Mouse (Mus musculus) stomach, embryonic 15.5 days (tissue): ENCODE results near the gene Gprin2. TPM values are rescaled to one million over a fixed set of nuclear protein-coding genes. Genes with fewer than 3 reads are reported as not detected.

Source experiments
- ATAC-seq: fragments of 200-750 bp; cut with Nextera tagmentation; 2 replicates; pipeline ENCODE4 v1.8.0; 2017; ENCODE audit warnings: low read depth, moderate number of reproducible peaks, moderate TSS enrichment; ENCODE audit not compliant: insufficient read depth, low FRiP score
- H3K27ac ChIP-seq: fragments of 300-500 bp; sonication (generic); 2 replicates; pipeline ENCODE4 v1.5.1; 2015; ENCODE audit warnings: mild to moderate bottlenecking, inconsistent platforms
- H3K27me3 ChIP-seq: fragments of 300-500 bp; sonication (generic); replicated peaks from 2 replicates; pipeline ENCODE4 v1.6.1; 2015; ENCODE audit warnings: inconsistent platforms
- H3K36me3 ChIP-seq: fragments of 300-500 bp; sonication (generic); 2 replicates; pipeline ENCODE4 v1.6.1; 2015; ENCODE audit warnings: inconsistent platforms
- H3K4me1 ChIP-seq: fragments of 300-500 bp; sonication (generic); 2 replicates; pipeline ENCODE4 v1.6.1; 2015; ENCODE audit warnings: inconsistent platforms
- H3K4me2 ChIP-seq: fragments of 300-500 bp; sonication (generic); 2 replicates; pipeline ENCODE4 v1.6.1; 2015; ENCODE audit warnings: mild to moderate bottlenecking, inconsistent platforms
- H3K4me3 ChIP-seq: fragments of 300-500 bp; sonication (generic); replicated peaks from 2 replicates; pipeline ENCODE4 v1.5.1; 2015; ENCODE audit warnings: inconsistent platforms
- H3K9ac ChIP-seq: fragments of 300-500 bp; sonication (generic); 2 replicates; pipeline ENCODE4 v1.6.1; 2015; ENCODE audit warnings: inconsistent platforms
- H3K9me3 ChIP-seq: fragments of 300-500 bp; sonication (generic); 2 replicates; pipeline ENCODE4 v1.6.1; 2016; ENCODE audit warnings: inconsistent platforms
- WGBS: fragments of 180-500 bp; shearing (Covaris S2); methylation state at CpG from one replicate; pipeline ENCODE4 v1.1.7; 2015; 5-methylcytosine and 5-hydroxymethylcytosine counted together
- polyA plus RNA-seq: library from polyadenylated mRNA; unstranded; fragments of >200 nt; fragmentation: Nextera tagmentation; extraction: Ambion mirVana; gene quantifications from 2 replicates; pipeline ENCODE4 v1.2.1, GENCODE M21; 2015

Gprin2 gene
- 0.40 and 0.60 TPM in 2 replicates for polyA plus RNA-seq

DNA sequence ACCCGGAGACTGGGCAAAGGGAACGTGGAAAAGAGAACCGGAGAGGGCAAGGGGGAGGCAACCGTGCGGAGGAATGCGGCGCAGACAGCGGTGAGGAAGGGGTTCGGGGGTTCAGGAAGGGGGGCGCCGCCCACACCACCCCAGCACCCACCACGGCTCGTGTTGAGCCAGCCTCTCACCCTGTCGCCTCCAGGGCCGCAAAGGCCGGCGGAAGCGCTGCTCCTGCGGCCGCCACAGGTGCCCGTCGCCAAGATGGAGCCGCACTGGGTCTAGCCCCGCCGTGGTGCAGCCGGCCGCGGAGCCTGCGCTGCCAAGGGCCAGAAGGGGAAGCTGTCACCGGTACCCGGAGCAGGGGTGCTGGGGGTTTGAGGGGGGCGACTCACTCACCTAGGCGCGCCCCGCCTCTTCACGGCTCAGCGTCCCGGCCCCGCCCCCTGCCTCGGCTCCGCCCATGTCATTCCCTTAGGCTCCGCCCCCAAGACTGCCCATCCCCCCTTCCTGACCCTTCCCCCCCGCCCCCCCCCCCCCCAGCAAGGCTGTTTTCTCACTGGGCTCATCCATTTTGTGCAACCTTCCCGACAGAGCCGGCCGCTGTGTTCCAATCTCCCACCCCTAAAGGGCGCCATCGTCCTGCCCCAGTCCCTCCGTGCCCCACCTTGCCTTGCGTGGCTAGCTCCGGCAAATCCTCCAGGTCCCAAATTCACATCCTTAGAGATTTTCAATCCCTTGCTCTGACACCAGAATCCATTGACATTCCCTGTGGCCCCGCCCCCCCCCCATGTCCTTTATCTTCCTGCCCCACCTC, at the start of gene Gprin2:
Gene Gprin2 (minus strand): TSS at position 423 of the 805 bp plus-strand sequence.
- H3K36me3 ChIP-seq, result no peaks in the 10 kb centered on the region
- 6% methylated on average over 38 of the region's 52 CpGs for WGBS
- 0 out of 2 replicates have a peak, but pooled peaks cover 4% of the 10 kb centered on the region for H3K4me1 ChIP-seq
- H3K4me3 ChIP-seq, result peak within 1 kb of the TSS; percentile 55
- H3K27me3 ChIP-seq, result 0 out of 2 replicates have a peak, but pooled peaks cover 3% of the 10 kb centered on the region
- peak within 1 kb of the TSS; percentile 95 for H3K4me2 ChIP-seq
- no peak within 1 kb of the TSS for H3K27ac ChIP-seq
- ATAC-seq, result peak; percentile 41
- peak within 1 kb of the TSS; percentile 16; the same call in 1 of the 2 replicates for H3K9ac ChIP-seq
- no peaks in the 10 kb centered on the region for H3K9me3 ChIP-seq

DNA sequence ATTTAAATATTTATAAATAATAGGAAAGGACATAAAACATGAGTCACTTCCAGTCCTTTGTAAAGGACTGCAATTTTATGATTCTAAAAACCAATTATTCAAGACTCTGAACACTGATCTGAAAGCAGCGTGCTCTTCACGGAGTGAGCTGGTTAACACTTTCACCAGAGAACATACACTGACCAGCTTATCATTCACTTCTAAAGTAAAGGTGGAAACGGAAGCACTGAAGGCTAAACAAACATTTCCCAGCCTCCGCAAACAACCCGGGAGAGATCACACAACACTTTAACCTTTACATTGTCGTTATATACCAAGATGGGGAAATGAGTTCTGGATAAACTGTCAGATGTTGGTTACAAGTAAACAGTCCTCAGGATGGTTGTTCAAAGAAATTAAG, 39.2 kb upstream of the Gprin2 start:
- no peak overlapping the region for H3K9ac ChIP-seq
- H3K36me3 ChIP-seq, result no peaks in the 10 kb centered on the region
- no peak overlapping the region for H3K4me2 ChIP-seq
- H3K4me1 ChIP-seq, result no peaks in the 10 kb centered on the region
- no peaks in the 10 kb centered on the region for H3K27me3 ChIP-seq
- no peak overlapping the region for H3K4me3 ChIP-seq
- ATAC-seq, result no peak; the same call in 1 of the 2 replicates
- WGBS, result 45% methylated on average over 6 of the region's 6 CpGs
- H3K27ac ChIP-seq, result no peak overlapping the region
- H3K9me3 ChIP-seq, result no peaks in the 10 kb centered on the region

DNA sequence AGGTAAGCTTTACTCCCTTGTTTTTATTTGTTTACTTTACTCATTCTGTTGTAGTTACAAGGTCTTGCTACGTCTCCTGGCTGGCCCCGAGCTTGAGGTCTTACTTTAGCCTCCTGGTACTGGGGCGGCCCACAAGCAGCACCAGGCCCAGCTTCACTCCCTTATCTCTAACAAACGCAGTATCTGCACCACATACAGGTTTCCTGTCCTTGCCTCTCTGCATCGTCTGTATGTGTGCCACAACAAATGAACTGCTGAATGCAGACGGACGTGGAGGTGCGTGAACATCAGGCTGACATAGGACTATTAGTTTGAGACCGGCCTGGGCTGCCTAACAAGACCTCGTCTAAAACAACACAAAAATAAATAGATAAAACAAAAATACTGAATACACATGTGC, 38.8 kb upstream of the Gprin2 start:
- Histone ChIP-seq H3K27me3 (no peaks in the 10 kb centered on the region), H3K36me3 (no peaks in the 10 kb centered on the region), H3K4me2 (no peak overlapping the region), H3K4me3 (no peak overlapping the region), H3K9ac (no peak overlapping the region), H3K27ac (no peak overlapping the region), H3K4me1 (no peaks in the 10 kb centered on the region), H3K9me3 (no peaks in the 10 kb centered on the region)
- WGBS, result 61% methylated on average over 10 of the region's 10 CpGs
- no peak for ATAC-seq

DNA sequence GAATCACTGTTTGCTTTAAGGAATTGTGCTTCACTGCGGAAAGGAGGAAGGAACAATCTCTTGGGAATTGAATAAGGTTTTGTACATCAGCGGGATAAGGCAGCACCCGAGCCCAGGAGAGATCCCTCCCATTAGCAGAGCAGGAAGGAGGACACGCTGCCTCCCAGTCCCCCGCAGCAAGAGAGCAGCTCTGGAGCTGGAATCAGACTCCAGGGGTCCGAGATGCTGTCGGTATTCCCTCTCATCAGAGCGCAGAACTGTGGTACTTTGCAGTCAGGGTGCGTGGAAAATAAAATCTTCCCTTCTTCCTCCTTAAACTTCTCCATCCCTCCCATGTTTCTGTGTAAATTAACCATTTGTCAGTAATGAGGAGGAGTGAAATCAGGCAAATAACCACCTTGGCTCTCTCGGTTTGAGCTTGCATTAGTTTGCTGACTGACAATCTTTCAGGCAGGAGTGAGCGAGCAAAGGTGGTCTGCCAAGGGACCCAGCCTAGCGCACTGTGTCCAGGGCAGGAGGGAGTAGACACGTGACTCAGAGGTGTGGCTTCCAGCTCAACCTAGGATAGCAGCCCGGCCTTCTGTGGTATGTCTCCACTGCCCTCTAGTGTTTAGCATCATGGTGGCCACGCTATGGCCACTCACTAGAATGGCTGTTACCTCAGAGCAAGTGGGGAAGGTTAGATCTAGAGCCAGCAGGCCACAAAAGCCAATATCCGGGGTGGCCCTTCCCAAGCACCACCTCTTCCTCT, 33.4 kb upstream of the Gprin2 start:
- H3K4me3 ChIP-seq, result peak overlapping the region; percentile 39
- H3K4me2 ChIP-seq, result peak overlapping the region; percentile 69
- ATAC-seq, result peak; percentile 98
- H3K9ac ChIP-seq, result no peak overlapping the region
- no peaks in the 10 kb centered on the region for H3K36me3 ChIP-seq
- no peaks in the 10 kb centered on the region for H3K9me3 ChIP-seq
- H3K27me3 ChIP-seq, result no peaks in the 10 kb centered on the region
- peaks cover 5% of the 10 kb centered on the region for H3K4me1 ChIP-seq
- WGBS, result 5% methylated on average over 16 of the region's 16 CpGs
- H3K27ac ChIP-seq, result no peak overlapping the region

GRCm38 (mm10) chr14:34233846-34234245, 32.4 kb upstream of the Gprin2 start:
- H3K4me1 ChIP-seq, result peaks cover 5% of the 10 kb centered on the region
- 69% methylated on average over 4 of the region's 4 CpGs for WGBS
- no peak for ATAC-seq

GRCm38 (mm10) chr14:34232866-34233680, 31.6 kb upstream of the Gprin2 start:
- Histone ChIP-seq H3K27ac (no peak overlapping the region), H3K9me3 (no peaks in the 10 kb centered on the region), H3K4me2 (no peak overlapping the region), H3K36me3 (no peaks in the 10 kb centered on the region), H3K4me3 (no peak overlapping the region), H3K9ac (no peak overlapping the region), H3K4me1 (peaks cover 5% of the 10 kb centered on the region), H3K27me3 (no peaks in the 10 kb centered on the region)
- no peak for ATAC-seq
- WGBS, result 81% methylated on average over 9 of the region's 9 CpGs

More at GRCm38 (mm10) chr14:34233846-34234245, 32.4 kb upstream of the Gprin2 start:
- Histone ChIP-seq H3K4me3 (no peak overlapping the region), H3K4me2 (no peak overlapping the region), H3K9me3 (no peaks in the 10 kb centered on the region), H3K27me3 (no peaks in the 10 kb centered on the region), H3K36me3 (no peaks in the 10 kb centered on the region), H3K27ac (no peak overlapping the region), H3K9ac (no peak overlapping the region)

GRCm38 (mm10) chr14:34232340-34232739, 30.9 kb upstream of the Gprin2 start:
- Histone ChIP-seq H3K4me1 (peaks cover 5% of the 10 kb centered on the region), H3K27me3 (no peaks in the 10 kb centered on the region), H3K9ac (no peak overlapping the region), H3K9me3 (no peaks in the 10 kb centered on the region), H3K4me3 (no peak overlapping the region), H3K27ac (no peak overlapping the region), H3K36me3 (no peaks in the 10 kb centered on the region), H3K4me2 (no peak overlapping the region)
- WGBS, result 61% methylated on average over 7 of the region's 7 CpGs
- ATAC-seq, result no peak

- H3K27me3 ChIP-seq, result no peaks in the 10 kb centered on the region
- no peaks in the 10 kb centered on the region for H3K36me3 ChIP-seq
- no peaks in the 10 kb centered on the region for H3K4me1 ChIP-seq
- ATAC-seq, result no peak
- no peak overlapping the region for H3K27ac ChIP-seq
- 79% methylated on average over 10 of the region's 10 CpGs for WGBS
- H3K9ac ChIP-seq, result no peak overlapping the region
- no peaks in the 10 kb centered on the region for H3K9me3 ChIP-seq
- H3K4me2 ChIP-seq, result no peak overlapping the region
- no peak overlapping the region for H3K4me3 ChIP-seq
Measured at GRCm38 (mm10) chr14:34228830-34229506, 27.5 kb upstream of the Gprin2 start.

GRCm38 (mm10) chr14:34227981-34228380, 26.5 kb upstream of the Gprin2 start:
- Histone ChIP-seq H3K4me3 (no peak overlapping the region), H3K4me2 (no peak overlapping the region), H3K9me3 (no peaks in the 10 kb centered on the region), H3K9ac (no peak overlapping the region), H3K4me1 (no peaks in the 10 kb centered on the region), H3K27me3 (no peaks in the 10 kb centered on the region), H3K27ac (no peak overlapping the region), H3K36me3 (no peaks in the 10 kb centered on the region)
- ATAC-seq, result no peak
- WGBS, result 80% methylated on average over 12 of the region's 12 CpGs

DNA sequence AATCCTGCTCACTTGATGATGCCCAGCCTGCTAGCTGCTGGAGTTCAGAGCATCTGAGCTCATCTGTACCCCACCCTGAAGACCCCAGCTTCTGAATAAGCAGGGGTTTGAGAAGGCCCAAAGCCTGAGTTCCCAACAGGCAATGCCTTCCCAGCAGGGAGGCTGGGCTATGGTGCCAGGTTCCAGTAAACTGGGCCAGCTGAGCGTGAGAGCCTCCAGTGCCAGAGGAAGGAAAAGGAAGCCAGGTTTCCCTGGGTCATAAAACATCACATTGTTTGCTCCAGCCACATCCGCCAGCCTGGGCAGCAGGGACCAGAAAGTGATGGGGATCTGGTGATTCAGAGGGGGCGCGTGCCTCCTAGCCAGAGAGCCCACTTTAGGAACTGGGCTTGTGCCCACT, 25.1 kb upstream of the Gprin2 start:
- H3K36me3 ChIP-seq, result no peaks in the 10 kb centered on the region
- H3K4me3 ChIP-seq, result no peak overlapping the region
- H3K27me3 ChIP-seq, result no peaks in the 10 kb centered on the region
- no peaks in the 10 kb centered on the region for H3K9me3 ChIP-seq
- no peak overlapping the region for H3K9ac ChIP-seq
- no peak for ATAC-seq
- H3K4me2 ChIP-seq, result no peak overlapping the region
- WGBS, result 73% methylated on average over 4 of the region's 4 CpGs
- no peaks in the 10 kb centered on the region for H3K4me1 ChIP-seq
- no peak overlapping the region for H3K27ac ChIP-seq

GRCm38 (mm10) chr14:34225986-34226385, 24.5 kb upstream of the Gprin2 start:
- Histone ChIP-seq H3K27ac (no peak overlapping the region), H3K4me1 (no peaks in the 10 kb centered on the region), H3K9ac (no peak overlapping the region), H3K4me2 (no peak overlapping the region), H3K4me3 (no peak overlapping the region), H3K27me3 (0 out of 2 replicates have a peak, but pooled peaks cover under 1% of the 10 kb centered on the region), H3K9me3 (no peaks in the 10 kb centered on the region), H3K36me3 (no peaks in the 10 kb centered on the region)
- no peak for ATAC-seq
- WGBS, result 83% methylated on average over 9 of the region's 9 CpGs
